Mouse (Mus musculus) kidney, adult 18-20 months (tissue): ENCODE results near the gene Olfr1058.
"Not testable (repeated sequence)": the region's sequence is repeated elsewhere in the genome, so short reads cannot be mapped to it uniquely, and the experiment has no call there.

ENCODE experiments used
- DNase-seq: peaks from one replicate; pipeline ENCODE4 v3.0.0; 2021

The Olfr1058 gene

GRCm38 (mm10) chr2:86388461-86388860 is at the start of gene Olfr1058:
Olfr1058 (minus strand) TSS chr2:86388561.
- not testable (repeated sequence) for DNase-seq

- not testable (repeated sequence) for DNase-seq
These were observed 40.1 kb upstream of the Olfr1058 start for GRCm38 (mm10) chr2:86428511-86428910.

- not testable (repeated sequence) for DNase-seq
These were observed 38.3 kb upstream of the Olfr1058 start, which contains the start of gene Olfr1062 for GRCm38 (mm10) chr2:86426649-86427048. Olfr1062 (minus strand) TSS chr2:86426749.

- DNase-seq = no peak
These were observed 25.6 kb upstream of the Olfr1058 start, which contains the start of gene Olfr1061 for GRCm38 (mm10) chr2:86413950-86414349. Olfr1061 (minus strand) TSS chr2:86414050.

GRCm38 (mm10) chr2:86395114-86395513 is 6.8 kb upstream of the Olfr1058 start:
- no peak for DNase-seq

- DNase-seq = no peak
These were observed 10.1 kb downstream of the Olfr1058 start, which contains the start of gene Olfr1057 for GRCm38 (mm10) chr2:86378293-86378692. Olfr1057 (minus strand) TSS chr2:86378393.

GRCm38 (mm10) chr2:86366342-86366741 is 22.0 kb downstream of the Olfr1058 start:
- not testable (repeated sequence) for DNase-seq

- no peak for DNase-seq
These were observed 26.0 kb downstream of the Olfr1058 start, which contains the start of gene Olfr1056 for GRCm38 (mm10) chr2:86362369-86362768. Olfr1056 (minus strand) TSS chr2:86362469.

- DNase-seq = not testable (repeated sequence)
These were observed 36.6 kb downstream of the Olfr1058 start for GRCm38 (mm10) chr2:86351751-86352150.

- no peak for DNase-seq
These were observed 38.2 kb downstream of the Olfr1058 start, which contains the start of gene Olfr1055 for GRCm38 (mm10) chr2:86350184-86350583. Olfr1055 (minus strand) TSS chr2:86350284.

- no peak for DNase-seq
These were observed 53.0 kb downstream of the Olfr1058 start, which contains the start of gene Olfr1054 for GRCm38 (mm10) chr2:86335333-86335732. Olfr1054 (minus strand) TSS chr2:86335433.
